Mouse (Mus musculus): ENCODE data around the gene Acot7. TPM values are rescaled to one million over a fixed set of nuclear protein-coding genes. Genes with fewer than 3 reads are reported as not detected.

The Acot7 gene
- total RNA-seq, 2 experiments from 2014 or later = 9.7 to 19.4 TPM

DNA sequence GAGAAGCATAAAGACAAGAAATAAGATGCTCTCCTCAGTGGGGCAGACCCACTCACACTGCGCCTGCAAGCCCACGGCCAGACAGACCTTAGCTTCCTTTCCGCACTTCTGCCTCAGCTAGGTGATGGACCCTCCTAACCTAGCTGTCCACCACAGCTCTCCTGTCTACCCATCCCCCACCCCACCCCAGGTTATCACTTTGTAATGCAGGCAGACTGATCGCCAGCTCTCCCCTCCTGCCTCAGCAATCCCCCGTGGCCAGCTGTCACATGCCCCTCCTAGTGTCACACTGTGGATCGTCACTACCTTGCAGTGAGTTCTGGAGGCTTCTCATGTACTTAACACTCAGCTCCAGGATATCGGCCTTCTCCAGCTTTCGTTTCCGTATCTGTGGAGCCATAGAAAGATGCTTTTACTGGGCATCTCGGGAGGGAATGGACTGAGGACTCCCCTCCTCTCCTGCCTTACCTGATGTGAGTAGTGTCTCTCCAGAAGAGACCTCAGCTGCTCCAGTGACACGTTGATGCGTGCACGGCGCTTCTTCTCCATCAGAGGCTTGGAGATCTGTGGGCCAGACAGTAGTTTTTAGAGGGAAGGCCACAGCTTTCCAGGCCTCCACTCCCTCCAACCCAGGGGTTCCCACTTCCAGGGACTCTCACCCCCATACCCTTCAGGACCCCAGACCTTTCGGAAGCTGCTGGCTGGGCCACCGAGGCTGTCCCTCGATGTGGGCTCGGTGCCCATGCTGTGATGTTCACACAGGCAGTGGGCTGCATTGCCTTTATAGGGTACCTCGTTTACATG is 109.6 kb downstream of the Acot7 start:
- no peak for ATAC-seq (replicated peaks; ENCODE audit: low FRiP score, poor library complexity, severe bottlenecking)

DNA sequence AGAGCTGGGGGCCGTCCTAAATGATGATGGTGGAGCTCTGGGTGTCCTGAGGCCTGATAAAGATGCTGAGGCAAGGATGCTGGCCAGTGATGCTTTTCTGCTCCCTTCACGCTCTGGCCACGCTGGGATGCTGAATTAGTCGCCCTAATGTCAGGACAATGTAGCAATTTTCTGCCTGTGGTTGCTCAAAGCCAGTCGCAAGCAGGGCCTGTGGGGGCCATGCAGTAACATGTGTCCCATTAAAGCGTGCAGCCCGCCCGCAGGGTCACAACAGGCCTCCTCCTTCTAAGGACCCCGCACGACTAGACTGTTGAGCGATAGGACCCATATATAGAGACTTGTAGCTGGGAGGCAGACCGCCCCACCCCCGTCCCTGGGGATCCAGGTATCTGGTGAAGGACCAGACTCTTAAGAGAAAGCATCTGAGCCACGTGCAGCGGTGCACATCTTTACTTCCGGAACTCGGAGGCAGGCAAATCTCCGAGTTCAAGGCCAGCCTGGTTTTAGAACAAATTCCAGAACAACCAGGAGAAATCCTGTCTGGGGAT is 110.5 kb downstream of the Acot7 start:
- no peak for ATAC-seq (replicated peaks; ENCODE audit: low FRiP score, poor library complexity, severe bottlenecking)

DNA sequence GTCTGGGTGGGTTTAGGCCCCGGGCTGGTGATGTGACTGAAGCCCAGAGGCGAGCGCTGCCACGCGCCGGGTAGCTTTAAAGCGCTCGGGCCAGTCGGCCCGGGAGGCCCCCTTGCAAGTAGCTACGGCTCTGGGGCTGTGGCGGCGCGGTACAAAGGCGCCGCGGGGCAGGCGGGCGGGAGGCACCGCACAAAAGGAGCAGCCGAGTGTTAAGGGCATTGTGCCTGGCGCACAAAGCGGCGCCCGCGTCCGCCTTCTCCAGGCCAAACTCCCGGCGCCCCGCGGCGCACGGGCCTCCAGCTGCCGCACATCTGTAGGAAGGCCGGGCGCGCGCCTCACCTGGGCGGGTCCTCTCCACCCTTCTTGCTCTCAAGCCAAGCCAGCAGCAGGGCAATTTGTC is 112.5 kb downstream of the Acot7 start:
- ATAC-seq (replicated peaks; ENCODE audit: low FRiP score, poor library complexity, severe bottlenecking) = no peak

DNA sequence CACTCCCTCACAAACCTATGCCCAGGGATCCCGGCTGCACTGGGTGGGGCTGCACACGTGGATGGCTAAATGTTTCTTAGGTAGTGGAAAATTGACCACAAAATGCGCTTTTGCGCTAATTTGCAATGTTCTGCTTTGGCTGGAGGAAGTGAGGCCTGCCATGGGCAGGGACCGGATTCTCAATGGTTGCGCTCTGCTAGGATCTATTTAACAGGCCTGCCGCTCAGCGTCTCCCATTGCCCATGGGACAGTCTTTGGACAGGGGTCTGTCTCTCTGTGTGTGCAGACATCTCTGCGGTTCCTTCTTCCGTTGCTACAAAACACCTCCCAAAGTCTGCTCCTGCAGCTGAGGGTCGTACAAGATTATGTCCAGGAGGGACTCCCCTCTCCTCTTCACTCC is 113.1 kb downstream of the Acot7 start:
- no peak for ATAC-seq (replicated peaks; ENCODE audit: low FRiP score, poor library complexity, severe bottlenecking)

DNA sequence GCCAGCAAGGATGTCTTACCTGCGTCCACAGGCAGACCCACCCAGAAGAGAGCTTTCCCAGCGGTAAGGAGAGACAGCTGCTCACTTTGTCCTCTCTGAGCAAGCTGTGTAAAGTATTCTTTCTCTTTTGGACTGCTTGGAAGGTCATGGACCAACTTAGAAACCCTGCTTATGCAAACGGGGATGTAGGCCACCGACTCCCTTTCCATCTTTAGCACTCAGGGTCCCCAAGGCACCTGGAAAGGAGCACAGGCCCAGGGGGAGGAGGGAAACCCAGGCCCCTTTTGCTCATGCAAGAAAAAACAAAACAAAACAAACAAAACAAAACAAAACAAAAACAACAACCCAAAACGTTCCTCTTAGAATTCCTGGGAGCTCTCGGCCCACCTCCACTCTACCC is 113.6 kb downstream of the Acot7 start, which contains the start of gene Hes3:
Gene Hes3, minus strand, starts transcription at position 101 of the 400 bp plus-strand sequence.
- ATAC-seq (replicated peaks; ENCODE audit: low FRiP score, poor library complexity, severe bottlenecking) = no peak

DNA sequence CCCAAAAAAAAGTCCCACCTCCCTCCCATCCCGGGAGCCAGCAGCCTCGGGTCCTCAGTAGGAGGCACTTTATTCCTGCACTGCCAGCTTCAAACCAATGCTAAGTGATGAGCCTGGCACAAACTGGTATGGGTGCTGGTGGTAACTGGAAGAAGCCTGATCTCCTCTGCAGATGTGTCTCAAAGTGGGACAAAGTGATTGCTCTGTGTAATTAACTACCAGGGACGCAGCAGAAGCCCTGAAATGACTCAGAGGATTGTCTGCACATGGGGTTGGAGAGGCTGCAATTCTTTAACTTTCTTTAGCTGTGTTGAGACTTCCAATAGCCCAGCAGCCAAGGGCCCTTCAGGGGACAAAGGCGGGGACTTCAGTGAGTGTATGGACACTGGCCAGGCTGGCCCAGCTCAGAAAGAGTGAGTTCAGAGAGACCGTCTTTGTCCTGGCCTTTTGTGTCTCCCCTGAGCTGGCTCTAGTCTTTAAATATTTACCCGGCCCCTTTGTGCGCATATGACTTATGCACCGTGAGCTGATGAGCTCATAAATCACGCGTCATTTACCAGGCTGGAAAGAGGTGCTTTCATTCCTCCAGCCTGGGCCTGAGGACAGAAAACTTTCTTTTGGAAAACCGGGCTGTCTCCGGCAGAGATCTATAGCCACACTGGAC is 114.3 kb downstream of the Acot7 start:
- no peak for ATAC-seq (replicated peaks; ENCODE audit: low FRiP score, poor library complexity, severe bottlenecking)

DNA sequence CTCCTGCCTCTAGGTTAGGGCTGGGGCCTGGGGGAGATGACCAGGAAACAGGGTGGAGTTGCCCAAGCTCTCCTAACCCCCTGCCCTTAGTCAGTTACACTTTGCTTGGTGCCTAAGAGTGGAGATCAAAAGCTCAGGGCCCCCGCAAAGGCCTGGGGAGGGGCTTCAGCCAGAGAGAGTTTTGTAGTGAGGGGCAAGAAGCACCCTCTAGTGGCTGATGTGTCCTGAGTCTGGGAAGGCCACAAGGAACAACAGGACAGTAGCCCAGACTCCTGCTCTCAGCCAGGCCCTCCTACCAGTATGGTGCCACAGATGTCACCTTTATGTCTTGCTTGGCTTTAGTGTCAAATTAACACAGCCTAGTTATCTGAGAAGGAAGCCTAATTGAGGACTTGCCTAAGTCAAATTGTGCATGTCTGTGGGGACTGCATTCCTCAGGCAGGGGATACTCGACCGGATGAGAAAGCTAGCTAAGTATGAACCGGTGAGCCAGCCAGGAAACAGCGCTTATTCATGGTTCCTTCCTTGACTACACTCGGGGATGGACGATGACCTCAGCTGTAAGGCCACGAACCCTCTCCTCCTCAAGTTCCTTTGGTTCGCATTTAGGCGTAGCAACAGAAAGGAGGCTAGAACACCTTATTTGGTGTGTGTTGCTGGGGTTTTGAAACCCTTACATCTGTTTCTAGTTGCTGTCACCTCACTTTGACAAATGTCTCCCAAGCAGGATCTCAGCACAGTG is 116.4 kb downstream of the Acot7 start:
- ATAC-seq (replicated peaks; ENCODE audit: low FRiP score, poor library complexity, severe bottlenecking) = no peak

DNA sequence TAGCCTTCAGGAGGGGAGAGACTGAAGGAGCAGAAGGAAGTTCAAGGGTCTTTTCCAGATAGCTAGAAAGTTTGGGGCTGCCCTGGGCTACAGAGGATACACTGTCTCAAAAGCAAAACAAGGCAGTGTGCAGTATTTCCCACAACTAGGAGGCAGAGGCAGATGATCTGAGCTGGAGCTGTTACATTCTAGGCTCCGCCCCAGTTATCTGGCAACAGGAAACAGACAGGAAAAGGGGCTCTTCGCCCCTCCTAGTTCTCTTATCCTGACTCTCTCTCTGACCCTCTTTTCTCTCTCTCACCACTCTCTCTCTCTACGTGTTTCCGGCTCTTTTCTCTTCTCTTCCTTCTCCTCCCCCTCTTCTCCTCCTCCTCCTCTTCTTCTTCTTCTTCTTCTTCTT is 118.0 kb downstream of the Acot7 start:
- no peak for ATAC-seq (replicated peaks; ENCODE audit: low FRiP score, poor library complexity, severe bottlenecking)

DNA sequence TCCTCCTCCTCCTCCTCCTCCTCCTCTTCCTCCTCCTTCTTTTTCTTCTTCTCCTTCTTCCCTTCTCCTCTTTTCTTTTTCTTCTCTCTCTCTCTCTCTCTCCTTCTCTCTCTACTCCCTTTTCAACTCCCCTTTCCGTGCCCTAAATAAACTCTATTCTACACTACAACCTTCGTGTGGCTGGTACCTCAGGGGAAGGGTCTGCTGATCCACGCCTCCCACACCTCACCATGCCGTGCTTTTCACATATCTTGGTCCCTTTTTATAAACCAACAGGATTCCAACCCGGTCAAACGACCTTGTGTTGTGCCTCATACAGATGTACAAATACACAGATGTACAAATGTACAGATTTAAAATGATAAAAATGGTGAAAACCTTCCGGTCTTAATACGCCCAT is 118.4 kb downstream of the Acot7 start:
- ATAC-seq (replicated peaks; ENCODE audit: low FRiP score, poor library complexity, severe bottlenecking) = no peak

DNA sequence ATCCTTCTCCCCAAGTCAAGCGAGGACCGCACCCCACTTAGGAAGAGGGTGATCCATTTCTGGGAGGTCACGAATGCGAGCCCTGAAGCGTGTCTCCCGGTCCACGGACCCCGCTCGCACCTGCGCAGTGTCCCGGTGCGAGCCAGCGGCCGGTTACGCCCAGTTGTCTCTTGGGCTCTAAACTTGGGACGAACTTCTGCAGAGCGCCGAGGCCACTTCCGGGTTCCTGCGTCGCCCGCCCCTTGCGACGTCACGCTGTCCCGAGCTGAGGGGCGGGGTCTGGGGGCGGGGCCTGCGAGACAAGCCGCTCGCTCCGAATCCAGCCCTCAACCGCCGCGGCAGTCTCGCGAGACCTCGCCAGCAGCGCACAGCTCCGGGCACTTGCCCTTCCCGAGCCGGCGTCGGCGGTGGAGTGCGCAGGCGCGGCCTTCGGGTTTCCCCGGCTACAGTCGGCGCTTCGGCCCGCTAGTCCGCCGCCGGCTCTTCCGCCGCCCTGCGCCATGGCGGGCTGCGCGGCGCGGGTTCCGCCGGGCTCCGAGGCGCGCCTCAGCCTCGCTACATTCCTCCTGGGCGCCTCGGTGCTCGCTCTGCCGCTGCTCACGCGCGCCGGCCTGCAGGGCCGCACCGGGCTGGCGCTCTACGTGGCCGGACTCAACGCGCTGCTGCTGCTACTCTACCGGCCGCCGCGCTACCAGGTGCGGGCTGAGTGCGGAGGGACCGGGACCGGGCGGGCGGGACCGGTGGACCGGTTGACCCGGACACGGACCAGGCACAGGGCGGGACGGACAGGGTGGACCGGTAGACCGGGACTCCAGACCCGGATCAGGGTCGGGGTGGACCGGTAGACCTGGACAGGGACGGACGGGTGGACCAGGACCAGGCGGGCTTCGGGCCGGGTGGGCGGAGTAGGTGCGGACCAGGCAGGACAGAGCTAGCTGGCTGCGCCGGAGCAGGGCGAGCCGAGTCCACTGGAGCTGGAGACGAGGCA is 119.2 kb downstream of the Acot7 start, which contains the start of gene Icmt:
Gene Icmt, plus strand, starts transcription at position 354 of the 988 bp plus-strand sequence.
- ATAC-seq (replicated peaks; ENCODE audit: low FRiP score, poor library complexity, severe bottlenecking) = peak; percentile 86

DNA sequence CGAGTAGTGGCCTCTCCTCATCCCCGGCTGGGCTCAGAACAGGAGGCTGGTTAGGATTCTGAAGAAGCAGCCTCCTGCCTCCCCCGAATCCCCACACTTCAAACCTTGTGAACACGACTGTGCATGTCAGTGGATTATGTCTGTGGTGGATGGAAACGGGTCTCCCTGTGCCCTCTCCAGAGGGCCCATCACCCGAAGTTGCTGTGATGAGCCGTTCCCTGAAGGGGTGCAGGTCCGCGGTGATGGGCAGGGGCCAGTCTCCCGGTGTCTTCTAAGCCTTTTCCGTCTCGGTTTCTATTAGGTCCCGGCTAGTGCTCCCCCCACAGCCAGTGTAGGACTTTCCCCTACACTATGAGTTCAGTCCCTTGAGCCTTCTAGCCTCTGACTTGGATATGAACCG is 120.9 kb downstream of the Acot7 start:
- ATAC-seq (replicated peaks; ENCODE audit: low FRiP score, poor library complexity, severe bottlenecking) = no peak

DNA sequence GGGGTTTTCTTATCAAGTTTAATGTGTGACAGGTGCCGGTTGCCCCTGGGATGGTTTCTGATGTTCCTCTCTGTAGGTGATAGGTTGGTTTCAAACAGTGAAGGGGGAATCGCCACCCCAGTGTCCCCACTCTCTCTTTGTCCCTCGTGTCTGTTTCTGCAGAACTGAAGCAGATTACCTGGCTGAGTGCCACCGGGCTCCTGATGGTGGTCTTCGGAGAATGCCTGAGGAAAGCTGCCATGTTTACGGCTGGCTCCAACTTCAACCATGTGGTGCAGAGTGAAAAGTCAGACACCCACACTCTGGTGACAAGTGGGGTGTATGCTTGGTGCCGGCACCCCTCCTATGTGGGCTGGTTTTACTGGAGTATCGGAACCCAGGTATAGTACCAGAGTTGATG is 122.4 kb downstream of the Acot7 start:
- ATAC-seq (replicated peaks; ENCODE audit: low FRiP score, poor library complexity, severe bottlenecking) = no peak

DNA sequence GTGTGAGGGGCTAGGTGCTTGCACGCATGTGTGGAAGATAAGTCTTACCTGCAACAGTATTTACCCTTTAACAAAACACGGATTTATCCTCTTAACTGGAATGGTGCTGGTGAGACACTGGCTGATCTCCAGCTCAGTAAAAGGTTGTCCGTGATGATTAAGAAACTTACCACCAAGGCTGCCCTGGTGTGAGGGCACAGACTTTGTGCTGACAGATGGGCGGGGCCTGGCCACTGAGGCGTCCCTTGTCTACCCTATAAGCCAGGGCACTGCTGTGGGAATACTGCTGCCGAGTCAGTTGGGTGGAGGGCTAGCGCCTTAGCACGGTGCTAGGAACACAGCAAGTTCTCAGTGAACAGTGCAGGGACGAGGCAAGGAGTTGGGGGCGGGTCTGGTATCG is 124.1 kb downstream of the Acot7 start:
- no peak for ATAC-seq (replicated peaks; ENCODE audit: low FRiP score, poor library complexity, severe bottlenecking)

DNA sequence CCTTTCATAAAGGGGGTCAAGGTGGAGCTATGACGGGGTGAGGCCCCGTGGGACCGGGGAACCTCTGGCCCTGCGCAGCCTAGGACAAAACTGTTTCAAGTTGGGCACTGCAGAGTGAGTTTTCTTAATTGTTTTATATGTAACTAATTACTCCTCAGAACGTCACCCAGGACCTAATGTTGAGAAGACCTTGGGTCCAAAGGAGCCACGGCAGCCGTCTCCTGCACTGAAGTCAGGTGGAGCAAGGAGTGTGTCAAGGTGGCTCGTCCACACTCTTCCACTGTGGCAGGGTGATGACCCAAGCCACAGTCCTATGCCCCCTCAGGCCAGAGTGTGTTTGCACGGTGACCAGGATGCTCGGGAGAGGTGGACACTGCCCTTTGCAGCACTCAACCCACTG is 125.2 kb downstream of the Acot7 start:
- ATAC-seq (replicated peaks; ENCODE audit: low FRiP score, poor library complexity, severe bottlenecking) = no peak

DNA sequence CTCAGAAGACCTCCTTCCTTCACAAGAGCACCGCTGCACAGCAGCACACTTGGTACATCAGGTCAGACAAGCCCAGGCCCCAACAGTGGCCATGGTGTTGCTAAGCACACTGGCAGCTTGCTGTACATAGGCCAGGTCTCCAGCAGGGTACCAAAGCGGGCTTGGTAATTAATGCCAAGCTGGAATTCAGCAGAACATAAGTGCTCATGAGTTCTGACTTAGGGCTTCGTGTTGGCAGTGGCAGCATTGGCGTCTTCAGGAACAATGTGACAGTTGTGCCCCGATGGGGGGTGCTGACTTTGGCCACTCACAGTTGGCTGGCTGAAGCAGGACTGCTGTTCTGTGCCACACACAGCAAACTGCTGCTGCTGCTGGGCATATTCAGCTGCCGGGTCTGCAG is 126.8 kb downstream of the Acot7 start:
- ATAC-seq (replicated peaks; ENCODE audit: low FRiP score, poor library complexity, severe bottlenecking) = no peak

DNA sequence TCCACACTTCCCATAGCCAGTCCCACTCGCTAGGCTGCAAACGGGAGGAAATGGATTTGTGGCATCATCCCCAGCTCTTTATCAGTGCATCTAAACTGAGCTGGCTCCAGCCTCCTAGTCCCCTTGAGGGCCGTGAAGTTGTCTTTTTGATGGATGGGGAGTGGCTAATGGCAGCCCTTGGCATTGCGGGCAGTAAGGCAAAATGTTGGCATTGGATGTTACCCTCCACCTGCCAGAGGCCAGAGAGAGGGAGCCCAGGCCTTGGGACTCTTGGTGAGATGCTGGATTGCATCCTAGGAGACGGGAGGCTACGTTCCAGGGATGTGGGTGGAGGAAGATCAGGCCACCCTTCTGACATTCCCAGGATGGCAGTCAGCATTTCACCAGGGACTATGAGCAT is 128.1 kb downstream of the Acot7 start:
- no peak for ATAC-seq (replicated peaks; ENCODE audit: low FRiP score, poor library complexity, severe bottlenecking)

DNA sequence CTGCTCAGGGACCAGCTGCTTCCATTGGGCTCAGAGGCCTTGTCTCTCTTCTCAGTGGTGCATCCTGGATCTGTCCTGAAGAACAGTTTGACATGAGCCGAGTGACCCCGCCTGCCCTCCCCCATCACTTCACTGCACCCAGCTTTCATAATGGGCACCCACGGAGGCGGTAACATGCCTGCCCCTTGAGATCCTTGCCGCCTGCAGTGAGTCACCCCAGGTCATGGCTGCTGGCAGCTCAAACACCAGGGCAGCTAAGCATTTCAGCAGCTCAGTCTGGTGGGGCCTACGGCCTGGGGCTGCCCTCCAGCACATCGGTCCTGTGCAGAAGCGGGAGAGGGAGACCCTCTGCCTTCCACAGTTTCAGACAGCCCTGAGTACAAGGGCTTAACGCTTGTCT is 129.6 kb downstream of the Acot7 start:
- no peak for ATAC-seq (replicated peaks; ENCODE audit: low FRiP score, poor library complexity, severe bottlenecking)

DNA sequence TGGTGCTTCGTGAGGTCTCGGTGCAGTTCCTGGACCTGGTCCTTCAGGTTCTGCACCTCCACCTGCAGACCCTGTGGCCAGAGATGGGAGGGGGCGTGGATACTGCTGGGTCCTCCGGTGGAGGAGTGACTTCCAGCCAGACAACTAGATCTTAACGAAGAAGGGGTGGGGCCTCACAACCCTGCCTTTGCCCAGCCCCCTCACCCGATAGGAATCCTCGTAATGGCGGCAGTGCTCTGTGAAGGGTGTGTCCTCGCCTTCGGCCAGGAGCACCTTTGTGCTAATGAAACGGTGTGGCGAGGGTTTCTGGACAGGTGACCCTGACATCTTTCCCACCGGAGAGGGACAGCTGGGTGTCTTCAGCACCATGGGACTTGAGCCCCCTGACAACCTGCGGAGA is 134.3 kb downstream of the Acot7 start:
- ATAC-seq (replicated peaks; ENCODE audit: low FRiP score, poor library complexity, severe bottlenecking) = no peak

DNA sequence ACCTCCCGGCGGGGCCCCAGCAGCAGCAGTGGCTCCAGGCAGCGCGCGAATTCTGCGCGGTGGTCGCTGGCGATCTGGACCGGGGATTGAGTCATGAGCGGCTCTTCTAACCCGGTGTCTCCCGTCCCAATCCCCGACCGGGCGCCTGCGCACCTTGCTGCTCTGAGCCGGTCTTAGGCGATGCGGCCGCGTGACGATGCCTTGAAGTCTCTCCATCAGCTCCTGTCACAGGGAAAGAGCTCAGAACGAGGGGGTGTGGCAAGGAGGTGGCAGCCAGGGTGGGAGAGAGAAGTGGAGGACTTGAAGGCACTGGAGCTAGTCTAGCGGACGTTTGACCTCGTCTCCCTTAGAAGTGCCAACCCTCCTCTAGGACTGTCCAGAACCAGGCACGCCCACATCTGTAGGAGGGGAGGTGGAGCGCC is 135.3 kb downstream of the Acot7 start:
- ATAC-seq (replicated peaks; ENCODE audit: low FRiP score, poor library complexity, severe bottlenecking) = no peak
